Mouse (Mus musculus) kidney, adult 2 months (tissue): ENCODE measurements around the gene Polr2e.

Experiments
- CTCF ChIP-seq: fragments of 200-500 bp; conservative IDR thresholded peaks from 2 replicates; pipeline ENCODE4 v1.5.1; 2011; ENCODE audit warnings: low read depth, mild to moderate bottlenecking, control low read depth, low read length, moderate library complexity, mixed read lengths; ENCODE audit not compliant: insufficient read depth, insufficient read length
- POLR2A ChIP-seq: fragments of 200-500 bp; IDR thresholded peaks from one replicate; pipeline ENCODE4 v1.6.1; 2011; ENCODE audit warnings: low read depth, low read length, control low read depth

DNA sequence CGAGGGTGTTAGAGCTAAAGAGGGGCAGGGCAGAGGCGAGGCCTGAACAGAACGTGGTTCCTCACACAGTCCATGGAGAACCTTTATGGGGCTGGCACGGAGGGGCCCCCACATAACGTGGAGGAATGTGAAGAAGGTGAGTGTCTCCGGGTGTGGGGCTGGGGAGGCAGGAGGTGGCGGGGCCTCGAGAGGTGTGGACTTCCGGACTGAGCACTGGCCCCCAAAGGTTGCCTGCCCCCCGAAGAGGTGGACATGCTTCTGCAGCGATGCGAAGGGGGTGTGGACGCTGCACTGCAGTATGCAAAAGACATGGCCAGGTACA is 18.3 kb downstream of the Polr2e start:
- no peak for TF ChIP-seq CTCF
- TF ChIP-seq POLR2A = no peak
